Mouse (Mus musculus) midbrain, embryonic 16.5 days (tissue): ENCODE data around the gene Mab21l1. TPM values are rescaled to one million over a fixed set of nuclear protein-coding genes. Genes with fewer than 3 reads are reported as not detected.
A peak's percentile ranks its signal among the peaks of the same experiment; 100 is the strongest.

Source experiments
- ATAC-seq: fragments of 200-750 bp; cut with Nextera tagmentation; 2 replicates; pipeline ENCODE4 v1.8.0; 2017; ENCODE audit warnings: moderate TSS enrichment
- H3K27ac ChIP-seq: fragments of 300-500 bp; sonication (generic); 2 replicates; pipeline ENCODE4 v1.5.1; 2014; ENCODE audit warnings: mild to moderate bottlenecking, low read length, mixed read lengths
- H3K27me3 ChIP-seq: fragments of 300-500 bp; sonication (generic); 2 replicates; pipeline ENCODE4 v1.6.1; 2014; ENCODE audit warnings: low read depth, low read length, mixed read lengths; ENCODE audit not compliant: control insufficient read depth, insufficient read depth
- H3K36me3 ChIP-seq: fragments of 300-500 bp; sonication (generic); 2 replicates; pipeline ENCODE4 v1.6.1; 2014; ENCODE audit warnings: mild to moderate bottlenecking, low read length, moderate library complexity, mixed read lengths; ENCODE audit not compliant: control insufficient read depth, insufficient read depth
- H3K4me1 ChIP-seq: fragments of 300-500 bp; sonication (generic); 2 replicates; pipeline ENCODE4 v1.6.1; 2014; ENCODE audit warnings: mild to moderate bottlenecking, low read length, mixed read lengths; ENCODE audit not compliant: control insufficient read depth, insufficient read depth
- H3K4me2 ChIP-seq: fragments of 300-500 bp; sonication (generic); 2 replicates; pipeline ENCODE4 v1.6.1; 2014; ENCODE audit warnings: mild to moderate bottlenecking, low read length, mixed read lengths
- H3K4me3 ChIP-seq: fragments of 300-500 bp; sonication (generic); 2 replicates; pipeline ENCODE4 v1.5.1; 2014; ENCODE audit warnings: low read depth, mild to moderate bottlenecking, low read length, moderate library complexity, mixed read lengths
- H3K9ac ChIP-seq: fragments of 300-500 bp; sonication (generic); 2 replicates; pipeline ENCODE4 v1.6.1; 2014; ENCODE audit warnings: low read depth, low read length, mixed read lengths
- H3K9me3 ChIP-seq: fragments of 300-500 bp; sonication (generic); replicated peaks from 2 replicates; pipeline ENCODE4 v1.6.1; 2014; ENCODE audit warnings: mild to moderate bottlenecking, low read length, mixed read lengths; ENCODE audit not compliant: control insufficient read depth, poor library complexity, severe bottlenecking
- WGBS: fragments of 180-500 bp; shearing (Covaris S2); extraction: QIAGEN DNeasy Blood & Tissue Kit; methylation state at CpG from one replicate; pipeline ENCODE4 v1.1.7; 2014; 5-methylcytosine and 5-hydroxymethylcytosine counted together
- polyA plus RNA-seq: library from polyadenylated mRNA; unstranded; fragments of >200 nt; fragmentation: Nextera tagmentation; extraction: Ambion mirVana; gene quantifications from 2 replicates; pipeline ENCODE4 v1.2.1, GENCODE M21; 2015

Gene Mab21l1
- polyA plus RNA-seq, result 136 and 156 TPM in 2 replicates

DNA sequence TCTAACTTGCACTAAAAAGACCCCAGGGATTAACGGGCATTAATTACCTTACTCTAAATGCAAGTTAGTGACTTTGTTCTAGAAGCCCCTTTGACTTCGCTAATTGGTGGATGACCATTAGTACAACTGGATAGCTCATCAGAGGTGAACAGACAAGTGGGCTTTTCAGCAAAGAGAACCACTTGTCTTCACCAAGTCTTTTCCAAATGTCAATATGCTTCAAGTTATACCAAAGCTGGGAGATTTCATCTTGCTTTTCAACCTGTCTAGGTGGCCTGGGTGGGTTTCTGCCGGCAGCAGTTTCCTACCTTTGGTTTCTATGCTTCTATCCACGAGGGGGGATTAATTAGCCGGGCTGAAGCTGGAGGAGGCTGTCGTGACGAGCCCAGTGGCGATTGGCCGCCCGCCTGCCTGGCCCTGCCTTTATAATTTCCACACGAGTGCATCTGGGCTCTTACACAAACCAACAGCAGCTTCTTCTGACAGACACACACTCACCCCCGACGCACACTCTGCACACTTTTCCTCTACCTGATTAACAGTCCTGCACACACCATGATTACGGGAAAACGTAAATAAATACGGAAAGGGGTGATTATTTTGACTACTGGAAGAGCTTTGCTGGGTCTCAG is at the start of gene Mab21l1:
TSS of gene Mab21l1 (plus strand) at position 455 of the 632 bp plus-strand sequence.
- Histone ChIP-seq H3K4me3 (peak within 1 kb of the TSS; percentile 51), H3K4me1 (peaks cover 23% of the 10 kb centered on the region), H3K9ac (peak within 1 kb of the TSS; percentile 87), H3K27ac (peak within 1 kb of the TSS; percentile 98), H3K27me3 (no peaks in the 10 kb centered on the region), H3K9me3 (no peaks in the 10 kb centered on the region), H3K36me3 (no peaks in the 10 kb centered on the region), H3K4me2 (peak within 1 kb of the TSS; percentile 70)
- WGBS, result 12% methylated on average over 16 of the region's 16 CpGs
- peak; percentile 83 for ATAC-seq

DNA sequence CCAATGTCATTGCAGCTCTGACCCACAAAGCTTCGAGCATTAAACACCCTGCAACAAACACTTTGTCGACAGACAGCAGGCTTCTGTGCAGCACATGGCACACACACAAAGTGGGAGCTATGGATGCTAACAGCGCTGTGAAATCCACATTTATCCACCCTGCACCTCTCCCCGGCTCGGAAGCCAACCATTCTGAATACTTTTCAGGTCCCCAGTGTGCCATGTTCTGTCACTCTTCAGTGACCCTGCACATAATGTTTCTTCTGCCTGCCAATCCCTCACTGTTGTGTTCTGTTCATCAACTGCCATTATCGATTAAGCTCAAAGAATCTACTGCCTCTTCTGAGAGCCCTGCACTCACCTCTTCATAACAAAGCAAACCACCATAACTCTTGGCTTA is 48.6 kb upstream of the Mab21l1 start:
- H3K4me1 ChIP-seq, result peaks cover 6% of the 10 kb centered on the region; the same call in 1 of the 2 replicates
- H3K27me3 ChIP-seq, result no peaks in the 10 kb centered on the region
- no peak overlapping the region for H3K4me2 ChIP-seq
- H3K9me3 ChIP-seq, result no peaks in the 10 kb centered on the region
- WGBS, result 36% methylated on average over 6 of the region's 6 CpGs
- no peaks in the 10 kb centered on the region; the same call in 1 of the 2 replicates for H3K36me3 ChIP-seq
- no peak overlapping the region for H3K4me3 ChIP-seq
- H3K27ac ChIP-seq, result peak overlapping the region; percentile 29
- no peak overlapping the region for H3K9ac ChIP-seq
- ATAC-seq, result no peak

DNA sequence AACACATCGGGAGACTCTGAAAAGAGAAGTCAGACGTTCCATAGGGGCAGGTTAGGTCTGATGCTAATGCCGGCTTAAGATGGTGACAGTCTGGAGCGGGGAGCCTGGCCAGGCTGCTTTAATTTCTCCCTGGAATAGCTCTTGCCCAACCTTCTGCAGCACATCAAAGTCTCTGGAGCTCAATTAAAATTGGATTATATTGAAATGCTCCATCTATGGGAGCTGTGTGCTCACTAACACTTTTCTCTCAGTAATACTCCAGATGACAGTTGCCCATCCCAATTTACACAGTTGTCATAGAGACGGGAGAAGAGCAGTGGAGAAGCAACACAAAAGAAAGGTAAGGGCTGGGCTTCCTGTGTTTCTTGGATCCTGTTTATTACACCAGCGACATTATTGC is 40.9 kb upstream of the Mab21l1 start:
- H3K4me1 ChIP-seq, result peaks cover 31% of the 10 kb centered on the region
- peak; percentile 88 for ATAC-seq
- H3K4me2 ChIP-seq, result peak overlapping the region; percentile 39
- H3K9me3 ChIP-seq, result no peaks in the 10 kb centered on the region
- H3K36me3 ChIP-seq, result no peaks in the 10 kb centered on the region; the same call in 1 of the 2 replicates
- no peaks in the 10 kb centered on the region for H3K27me3 ChIP-seq
- peak overlapping the region; percentile 90 for H3K27ac ChIP-seq
- H3K9ac ChIP-seq, result peak overlapping the region; percentile 48; the same call in 1 of the 2 replicates
- H3K4me3 ChIP-seq, result no peak overlapping the region
- 17% methylated on average over 6 of the region's 6 CpGs for WGBS

DNA sequence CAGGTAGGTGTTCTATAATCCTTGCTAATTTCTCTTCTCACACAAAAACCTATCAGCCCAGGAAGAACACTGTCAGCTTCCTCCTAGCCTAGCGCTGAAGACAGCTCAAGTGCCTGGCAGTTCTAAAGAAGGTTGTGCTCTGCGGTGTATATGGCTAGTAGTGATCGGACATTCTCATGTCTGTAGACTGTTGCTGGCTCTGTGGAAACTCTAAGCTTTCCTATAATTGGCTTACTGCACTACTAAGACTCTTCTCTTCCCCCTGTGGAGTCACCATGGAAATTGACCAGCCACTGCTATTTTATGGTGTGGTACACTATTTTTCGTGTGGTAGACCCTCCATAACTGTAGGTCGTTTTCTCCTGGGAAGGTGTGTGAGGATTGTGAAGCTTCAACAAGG is 40.1 kb upstream of the Mab21l1 start:
- Histone ChIP-seq H3K27me3 (no peaks in the 10 kb centered on the region), H3K4me3 (no peak overlapping the region), H3K4me1 (peaks cover 31% of the 10 kb centered on the region), H3K27ac (peak overlapping the region; percentile 90), H3K9ac (no peak overlapping the region), H3K36me3 (no peaks in the 10 kb centered on the region; the same call in 1 of the 2 replicates), H3K4me2 (peak overlapping the region; percentile 1; the same call in 1 of the 2 replicates), H3K9me3 (no peaks in the 10 kb centered on the region)
- ATAC-seq, result peak; percentile 60
- whole genome bisulfite sequencing, result 46% methylated on average over 5 of the region's 5 CpGs

DNA sequence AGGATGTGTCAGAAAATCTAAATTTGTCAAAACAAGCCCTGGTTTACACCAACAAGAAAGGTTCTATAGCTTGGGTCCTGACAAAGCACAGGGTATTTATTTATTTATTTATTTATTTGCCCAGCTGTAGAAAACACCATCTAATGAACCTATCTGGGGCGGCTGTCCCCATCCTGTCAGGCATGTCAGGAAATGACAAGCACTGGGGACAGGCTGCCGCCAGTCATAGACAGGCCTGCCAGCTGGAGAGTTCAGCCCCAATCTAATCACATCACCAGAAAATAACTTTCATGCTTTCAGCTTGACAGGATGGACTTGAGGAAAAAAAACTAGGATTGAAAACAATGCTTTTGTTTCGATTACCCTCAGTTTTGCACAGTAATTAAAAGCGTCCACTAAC is 39.7 kb upstream of the Mab21l1 start:
- Histone ChIP-seq H3K4me3 (no peak overlapping the region), H3K36me3 (no peaks in the 10 kb centered on the region; the same call in 1 of the 2 replicates), H3K27ac (peak overlapping the region; percentile 90), H3K4me2 (no peak overlapping the region), H3K9ac (no peak overlapping the region), H3K27me3 (no peaks in the 10 kb centered on the region), H3K9me3 (no peaks in the 10 kb centered on the region), H3K4me1 (peaks cover 31% of the 10 kb centered on the region)
- 43% methylated on average over 4 of the region's 4 CpGs for WGBS
- ATAC-seq, result peak; percentile 43

DNA sequence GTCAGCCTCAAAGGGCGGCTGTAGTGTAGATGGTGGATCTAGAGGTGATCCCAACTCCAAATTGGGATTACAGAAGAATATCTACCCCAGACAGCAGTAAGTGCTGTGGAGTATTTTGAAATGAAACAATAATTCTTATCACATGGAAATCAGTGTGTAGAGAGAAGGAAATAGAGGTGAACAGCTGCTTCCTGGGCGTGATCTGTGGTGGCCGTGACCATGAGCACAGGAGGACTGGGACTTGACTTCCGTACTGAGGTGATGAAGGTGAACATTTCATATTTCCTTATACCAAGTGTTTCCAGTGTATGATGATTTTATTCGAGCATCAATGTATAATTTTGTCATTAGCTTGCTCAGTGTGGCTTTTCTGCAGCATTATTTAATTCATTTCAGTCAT is 38.4 kb upstream of the Mab21l1 start:
- H3K9me3 ChIP-seq, result no peaks in the 10 kb centered on the region
- H3K36me3 ChIP-seq, result no peaks in the 10 kb centered on the region
- H3K27ac ChIP-seq, result peak overlapping the region; percentile 90
- no peak overlapping the region for H3K9ac ChIP-seq
- ATAC-seq, result no peak
- no peak overlapping the region for H3K4me2 ChIP-seq
- peaks cover 31% of the 10 kb centered on the region for H3K4me1 ChIP-seq
- WGBS, result 82% methylated on average over 5 of the region's 5 CpGs
- H3K27me3 ChIP-seq, result no peaks in the 10 kb centered on the region
- no peak overlapping the region for H3K4me3 ChIP-seq

DNA sequence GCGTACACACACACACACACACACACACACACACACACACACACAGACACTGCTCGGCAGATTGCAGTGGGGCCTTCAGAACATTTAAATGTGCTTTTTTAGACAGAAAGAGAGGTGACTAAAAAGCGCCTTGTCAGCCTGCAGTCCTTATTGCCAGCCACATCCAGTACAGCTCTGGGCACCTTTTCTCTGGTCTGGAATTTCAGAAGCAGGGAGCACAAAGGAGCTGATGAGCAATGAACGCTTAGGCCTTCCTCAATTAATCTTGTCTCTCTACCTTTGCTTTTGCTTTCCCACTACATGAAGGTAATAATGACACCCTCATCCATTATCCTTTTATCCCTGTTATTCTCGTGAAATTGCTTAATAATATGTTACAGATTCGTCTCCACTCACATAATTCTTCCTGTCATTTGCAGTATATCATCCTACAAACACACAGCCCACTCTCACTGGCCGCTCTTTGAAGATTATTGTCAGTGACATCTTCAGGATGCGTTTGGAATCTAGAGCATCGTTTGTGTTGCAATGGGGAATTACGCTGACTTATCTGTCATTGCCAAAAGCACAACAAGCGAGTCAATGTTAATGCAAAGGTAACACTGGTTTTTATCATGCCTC is 31.8 kb upstream of the Mab21l1 start:
- peak overlapping the region; percentile 50 for H3K27ac ChIP-seq
- H3K9me3 ChIP-seq, result no peaks in the 10 kb centered on the region
- H3K4me1 ChIP-seq, result peaks cover 29% of the 10 kb centered on the region
- 35% methylated on average over 11 of the region's 11 CpGs for WGBS
- H3K36me3 ChIP-seq, result no peaks in the 10 kb centered on the region
- no peaks in the 10 kb centered on the region for H3K27me3 ChIP-seq
- ATAC-seq, result peak; percentile 54
- H3K4me3 ChIP-seq, result no peak overlapping the region
- H3K9ac ChIP-seq, result peak overlapping the region; percentile 0; the same call in 1 of the 2 replicates
- H3K4me2 ChIP-seq, result no peak overlapping the region

DNA sequence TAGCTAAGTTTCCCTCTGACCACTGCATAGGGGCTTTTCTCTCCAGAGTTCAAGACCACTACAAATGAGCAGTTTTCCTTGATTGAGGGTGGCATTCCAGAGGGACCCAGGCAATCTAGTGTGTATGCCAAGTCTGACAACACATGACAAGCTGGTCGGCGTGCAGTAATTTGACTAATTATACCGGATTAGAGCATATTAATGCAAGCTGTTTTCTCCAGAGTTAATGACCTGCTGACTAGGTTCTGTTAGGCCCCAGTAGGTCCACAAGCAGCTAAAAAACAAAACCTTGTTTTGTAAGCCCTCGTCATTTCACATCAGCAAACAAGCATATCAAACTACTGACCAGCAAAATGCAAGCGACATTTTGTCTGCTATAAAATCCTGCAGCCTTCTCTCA is 30.9 kb upstream of the Mab21l1 start:
- Histone ChIP-seq H3K27me3 (no peaks in the 10 kb centered on the region), H3K9me3 (no peaks in the 10 kb centered on the region), H3K9ac (no peak overlapping the region; the same call in 1 of the 2 replicates), H3K4me2 (no peak overlapping the region), H3K27ac (peak overlapping the region; percentile 50), H3K36me3 (no peaks in the 10 kb centered on the region), H3K4me3 (no peak overlapping the region), H3K4me1 (peaks cover 36% of the 10 kb centered on the region)
- 18% methylated on average over 5 of the region's 5 CpGs for WGBS
- no peak for ATAC-seq

DNA sequence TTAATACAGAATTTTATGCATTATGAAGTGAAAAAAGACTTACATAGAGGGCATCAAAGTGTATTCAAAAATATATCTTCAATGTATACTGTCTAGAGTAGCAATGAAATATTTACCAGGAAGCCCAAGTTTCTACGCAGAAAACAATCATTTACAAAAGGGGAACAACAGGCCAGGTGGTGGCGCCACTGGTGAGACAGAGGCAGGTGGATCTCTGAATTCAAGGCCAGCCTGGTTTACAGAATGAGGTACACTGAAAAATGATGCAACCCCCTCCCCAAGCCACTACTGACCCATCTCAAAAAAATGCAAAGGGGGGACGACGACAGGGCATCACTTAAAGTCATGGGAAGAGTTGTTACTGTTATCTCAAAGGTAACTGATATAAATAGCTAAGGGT is 29.8 kb upstream of the Mab21l1 start:
- H3K4me2 ChIP-seq, result no peak overlapping the region
- H3K36me3 ChIP-seq, result no peaks in the 10 kb centered on the region
- H3K27me3 ChIP-seq, result no peaks in the 10 kb centered on the region
- no peak overlapping the region for H3K4me3 ChIP-seq
- no peak overlapping the region for H3K9ac ChIP-seq
- 87% methylated on average over 4 of the region's 4 CpGs for WGBS
- H3K27ac ChIP-seq, result no peak overlapping the region
- peaks cover 47% of the 10 kb centered on the region for H3K4me1 ChIP-seq
- ATAC-seq, result no peak
- no peaks in the 10 kb centered on the region for H3K9me3 ChIP-seq
